Mouse (Mus musculus) layer of hippocampus, postnatal 25 days (tissue): Measurements from ENCODE around the gene Cntf. TPM values are rescaled to one million over a fixed set of nuclear protein-coding genes. Genes with fewer than 3 reads are reported as not detected.
"Not testable (repeated sequence)": the region's sequence is repeated elsewhere in the genome, so short reads cannot be mapped to it uniquely, and the experiment has no call there.

Experiments
- DNase-seq, 2 experiments: peaks; one replicate each; pipeline ENCODE4 v3.0.0; 2022; ENCODE audit warnings: mixed read lengths in 2 of 2, low spot score in 1 of 2; ENCODE audit errors: extremely low spot score in 1 of 2
- total RNA-seq, 2 experiments: library from RNA; stranded (reverse); gene quantifications; 2 replicates each; pipeline ENCODE4 v1.2.3; 2021

Gene Cntf
- total RNA-seq, 2 experiments from 2014 or later, result 2.7 to 3.6 TPM

DNA sequence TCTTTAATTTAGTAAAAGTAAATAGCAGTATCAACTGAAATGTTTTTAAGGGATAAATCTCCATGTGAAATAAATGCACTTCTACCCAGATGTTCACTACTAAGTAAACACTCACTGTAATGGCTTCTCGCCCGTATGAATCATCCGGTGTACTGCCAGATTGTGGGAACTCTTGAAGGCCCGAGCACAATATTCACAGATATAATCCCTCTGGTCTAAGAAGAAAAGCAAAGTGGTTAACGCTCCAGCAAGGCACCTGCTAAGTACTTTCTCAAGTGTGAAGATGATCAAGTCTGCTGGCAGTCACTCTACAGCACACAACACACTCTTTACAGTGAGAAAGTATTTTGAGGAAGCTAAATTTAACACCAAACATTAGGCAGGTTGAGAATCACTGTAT lies 5.5 kb upstream of the Cntf start:
- DNase-seq, result no peak

DNA sequence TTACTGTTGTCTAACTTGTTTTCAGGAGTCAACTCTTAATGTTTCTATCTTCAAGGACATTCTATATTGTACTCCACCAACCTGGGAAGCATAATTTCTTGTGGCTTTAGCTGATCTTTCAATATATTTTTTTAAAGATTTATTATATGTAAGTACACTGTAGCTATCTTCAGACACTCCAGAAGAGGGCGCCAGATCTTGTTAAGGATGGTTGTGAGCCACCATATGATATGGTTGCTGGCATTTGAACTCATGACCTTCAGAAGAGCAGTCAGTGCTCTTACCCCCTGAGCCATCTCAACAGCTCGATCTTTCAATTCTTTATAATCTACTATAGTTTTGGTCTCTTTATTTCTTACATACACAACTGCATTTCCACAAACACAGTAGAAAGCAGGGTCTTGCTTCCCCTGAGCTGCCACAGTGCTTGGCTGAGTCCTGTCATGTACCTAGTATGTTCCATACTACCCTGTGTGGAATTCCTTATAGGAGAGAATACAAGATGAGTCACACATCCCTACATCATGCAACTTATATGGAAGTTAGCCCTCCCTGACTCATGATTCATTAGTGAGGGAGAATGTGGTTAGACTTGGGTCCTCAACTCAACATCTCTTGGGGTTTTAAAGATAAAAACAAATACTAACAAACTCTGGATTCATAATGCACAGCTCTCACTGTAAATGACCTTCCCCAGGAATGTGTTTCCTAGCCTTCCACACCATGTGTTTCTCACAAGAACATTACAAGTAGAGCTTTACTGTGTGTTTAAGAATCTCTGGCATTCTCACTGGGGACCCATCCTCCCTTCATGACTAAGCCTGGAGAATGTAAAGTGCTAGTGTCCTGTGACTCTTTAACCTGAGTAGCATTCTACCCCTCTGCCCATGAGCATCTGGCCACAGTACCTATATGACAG lies 3.0 kb downstream of the Cntf start:
- DNase-seq, result no peak

DNA sequence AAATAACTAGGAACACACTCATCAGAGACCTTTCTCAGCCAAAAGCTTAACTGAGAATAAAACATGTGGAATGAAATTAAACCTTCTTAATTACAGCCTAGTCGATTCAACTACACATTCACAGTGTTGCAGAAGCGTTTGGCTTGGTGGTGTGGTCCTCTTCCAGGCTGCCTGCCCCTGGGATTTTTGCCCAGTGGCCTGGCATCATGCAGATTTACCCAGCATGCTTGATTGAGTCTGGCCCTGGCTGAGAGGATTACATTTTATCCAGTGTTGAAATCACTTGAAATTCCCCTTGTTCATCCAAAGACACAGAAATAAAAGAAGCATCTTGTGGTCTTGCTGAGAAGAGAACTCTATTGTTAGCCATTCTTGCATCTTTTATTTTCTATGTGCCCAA lies 5.8 kb downstream of the Cntf start:
- DNase-seq, result peak; percentile 15 to 36

DNA sequence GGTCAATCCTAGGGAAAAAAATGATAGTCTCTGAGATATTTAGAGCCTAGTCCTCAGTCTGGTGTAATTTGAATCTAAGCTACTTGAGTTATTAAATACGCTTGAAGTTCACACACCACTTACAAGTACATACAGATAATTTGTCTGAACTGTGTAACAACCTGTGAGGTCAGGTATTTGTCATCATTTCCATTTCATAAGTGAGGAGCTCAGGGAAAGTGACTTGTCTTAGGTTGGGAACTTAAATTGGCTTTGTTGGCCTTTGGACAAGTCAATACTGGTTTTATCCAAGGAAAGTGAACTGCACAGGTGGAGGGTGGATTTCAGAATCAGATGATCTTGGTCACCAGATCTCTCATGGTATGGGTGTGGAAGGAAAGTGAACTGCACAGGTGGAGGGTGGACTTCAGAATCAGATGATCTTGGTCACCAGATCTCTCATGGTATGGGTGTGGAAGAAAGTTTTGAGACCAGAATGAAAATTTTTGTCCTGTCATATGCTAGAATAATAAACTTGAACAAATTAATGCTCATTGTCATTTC lies 6.4 kb downstream of the Cntf start:
- DNase-seq, result no peak

DNA sequence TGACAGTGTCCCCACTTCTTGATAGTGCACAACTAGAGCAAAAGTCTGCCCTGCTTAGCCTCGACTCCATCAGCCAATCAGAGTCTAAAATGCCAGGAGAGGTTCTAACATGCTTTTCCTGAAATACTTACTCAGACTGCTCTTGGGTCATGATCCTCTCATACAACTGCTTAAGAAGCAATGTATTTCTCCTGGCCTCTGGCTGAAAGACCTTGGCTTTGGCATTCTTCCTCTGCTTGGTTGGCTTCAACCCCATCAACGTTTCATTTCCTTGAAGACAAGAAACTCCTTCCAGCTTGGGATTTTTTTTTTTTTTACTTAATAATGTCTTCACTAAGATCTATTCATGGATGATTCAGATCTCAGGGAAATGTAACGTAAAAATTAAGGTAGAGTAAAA lies 9.1 kb downstream of the Cntf start:
- DNase-seq, result no peak

DNA sequence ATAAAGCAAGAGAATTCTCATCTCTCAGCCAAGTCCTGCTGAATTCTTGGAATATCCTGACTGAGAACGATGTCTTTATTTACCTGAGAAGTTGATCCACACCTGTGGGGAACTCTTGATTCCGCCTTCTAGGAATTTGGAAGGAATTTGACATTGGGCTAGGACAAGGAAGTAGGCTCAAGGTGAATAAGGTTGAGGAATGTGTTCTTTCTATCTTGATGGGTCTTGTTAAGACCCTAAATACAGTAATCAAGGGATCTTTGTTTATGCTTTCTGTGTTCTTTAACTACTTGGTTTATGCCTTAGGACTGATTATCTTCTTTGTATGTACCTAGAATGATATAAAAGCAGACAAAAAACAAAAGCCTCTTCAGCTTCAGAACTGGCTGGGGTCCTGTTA lies 33.5 kb downstream of the Cntf start:
- no peak for DNase-seq

DNA sequence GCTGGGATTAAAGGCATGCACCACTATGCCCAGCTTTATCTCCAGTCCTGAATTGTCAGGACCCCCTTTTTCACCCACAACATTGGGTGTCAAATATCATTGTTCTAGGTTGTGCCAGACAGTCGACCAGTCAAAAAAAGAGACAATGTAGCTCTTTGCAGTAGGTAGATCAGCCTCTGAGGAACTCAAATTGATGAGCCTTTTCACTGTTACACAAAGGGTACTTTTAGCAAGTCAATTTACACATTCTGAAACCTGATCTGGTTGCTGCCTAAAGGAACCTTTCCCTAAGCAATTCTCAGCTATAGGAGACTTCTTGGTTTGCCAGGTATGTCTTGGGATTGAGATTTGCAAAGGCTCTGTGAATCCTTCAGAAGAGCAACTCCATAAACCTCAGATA lies 34.4 kb downstream of the Cntf start:
- no peak for DNase-seq

DNA sequence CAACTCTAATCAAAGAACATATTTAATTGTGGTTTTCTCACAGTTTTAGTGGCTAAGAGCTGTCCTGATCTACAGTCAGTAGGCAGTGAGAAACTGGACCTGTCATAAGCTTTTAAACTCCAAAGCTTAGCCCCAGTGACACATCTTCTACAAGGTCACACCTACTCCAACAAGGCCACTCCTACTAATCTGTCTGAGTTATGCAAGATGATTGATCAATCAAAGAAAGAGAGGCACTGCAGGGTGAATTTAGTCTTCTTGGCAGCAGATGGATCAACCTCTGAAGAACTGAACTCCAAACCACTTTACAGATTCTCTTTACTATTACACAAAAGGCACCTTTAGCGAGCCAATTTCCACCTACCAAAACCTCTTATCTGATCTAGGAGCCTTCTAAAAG lies 39.6 kb downstream of the Cntf start:
- no peak for DNase-seq

DNA sequence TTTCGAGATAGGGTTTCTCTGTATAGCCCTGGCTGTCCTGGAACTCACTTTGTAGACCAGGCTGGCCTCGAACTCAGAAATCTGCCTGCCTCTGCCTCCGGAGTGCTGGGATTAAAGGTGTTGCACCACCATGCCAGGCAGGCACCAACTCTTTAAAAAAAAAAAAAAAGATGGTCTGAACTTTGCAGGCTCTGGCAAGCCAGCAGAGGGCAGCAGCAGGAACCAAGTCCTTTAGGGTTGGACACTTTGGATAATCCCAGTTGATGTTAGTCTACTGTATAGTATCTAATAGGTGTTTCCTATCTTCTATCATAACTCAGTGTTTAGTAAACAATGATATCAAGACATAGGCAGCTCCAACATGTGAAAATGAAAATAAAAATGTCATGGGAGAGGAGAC lies 43.1 kb downstream of the Cntf start:
- peak in 1 of 2 experiments; percentile 54 for DNase-seq

DNA sequence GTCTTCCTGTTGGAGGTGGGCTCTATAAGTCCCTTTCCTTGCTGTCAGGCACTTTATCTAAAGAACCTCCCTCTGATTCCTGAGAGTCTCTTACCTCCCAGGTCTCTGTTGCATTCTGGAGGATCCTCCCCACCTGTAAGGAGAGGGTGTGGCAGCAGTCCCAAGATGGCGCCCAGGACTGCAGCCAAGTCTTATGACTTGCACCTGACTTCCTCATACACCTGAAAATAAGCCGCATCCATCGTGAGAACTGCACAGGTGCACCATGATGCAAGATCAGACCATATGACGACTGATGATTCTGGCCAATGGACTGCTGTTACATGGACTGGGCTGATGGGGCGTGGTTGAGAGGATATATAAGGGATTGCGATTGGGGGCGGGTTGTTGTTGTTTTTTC lies 43.8 kb downstream of the Cntf start:
- not testable (repeated sequence) for DNase-seq

DNA sequence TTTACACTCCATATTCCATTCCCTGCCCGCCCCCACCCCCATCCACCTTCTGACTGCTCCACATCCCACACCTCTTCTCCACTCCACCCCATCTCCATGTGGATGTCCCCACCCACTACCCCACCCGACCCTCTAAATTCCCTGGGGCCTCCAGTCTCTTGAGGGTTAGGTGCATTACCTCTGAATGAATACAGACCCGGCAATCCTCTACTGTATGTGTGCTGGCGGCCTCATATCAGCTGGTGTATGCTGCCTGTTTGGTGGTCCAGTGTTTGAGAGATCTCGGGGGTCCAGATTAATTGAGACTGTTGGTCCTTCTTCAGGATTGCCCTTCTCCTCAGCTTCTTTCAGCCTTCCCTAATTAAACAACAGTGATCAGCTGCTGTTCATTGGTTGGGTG lies 44.5 kb downstream of the Cntf start:
- DNase-seq, result not testable (repeated sequence)

DNA sequence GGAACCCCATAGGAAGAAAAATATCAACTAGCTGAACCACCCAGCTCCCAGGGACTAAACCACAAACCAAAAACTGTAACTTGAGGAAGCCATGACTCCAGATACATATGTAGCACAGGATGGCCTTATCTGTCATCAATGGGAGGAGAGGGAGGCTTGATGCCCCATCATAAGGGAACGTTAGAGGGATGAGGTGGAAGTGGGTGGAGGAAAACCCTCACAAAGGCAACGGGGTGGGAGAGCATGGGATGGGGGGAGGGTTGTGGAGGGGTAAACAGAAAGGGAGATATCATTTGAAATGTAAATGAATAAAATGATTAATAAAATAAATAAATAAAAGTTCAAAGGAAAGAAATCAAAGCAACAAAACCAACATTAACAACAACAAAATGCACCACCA lies 45.0 kb downstream of the Cntf start:
- no peak for DNase-seq

DNA sequence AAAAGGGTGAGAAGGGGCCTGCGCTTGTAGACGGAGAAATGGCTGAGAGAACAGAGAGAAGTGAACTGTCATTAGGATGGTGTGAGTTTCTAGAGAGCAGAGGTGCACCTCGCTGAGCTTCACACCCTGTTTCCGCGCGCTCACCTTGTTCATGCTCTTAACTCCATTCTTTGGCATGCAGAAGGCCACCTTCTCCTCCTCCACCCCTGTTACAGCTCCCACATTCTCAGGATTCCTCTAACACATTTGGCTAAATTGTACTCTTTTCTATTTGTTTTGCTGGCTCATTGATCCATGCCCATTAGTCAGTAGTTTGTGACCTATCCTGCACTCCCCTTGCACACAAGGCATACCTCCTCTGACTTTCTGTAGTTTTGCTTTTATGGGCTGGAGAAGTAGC lies 46.2 kb downstream of the Cntf start:
- DNase-seq, result no peak

Other genes with a start within 250 kb of the Cntf start
- gene Fam111a, start 219.9 kb downstream of the Cntf start, total RNA-seq, result 1 to 10 TPM; 1.3 to 2.0 TPM
- gene Gm4952, start 165.7 kb downstream of the Cntf start, total RNA-seq, result not detected
- gene Glyat, start 132.3 kb downstream of the Cntf start, total RNA-seq, result under 1 TPM in 1 of 2 experiments, not detected in 1; 0.22 TPM
- not detected for gene Olfr1442, start 95.2 kb downstream of the Cntf start, total RNA-seq
- not detected for gene Olfr1443, start 87.5 kb downstream of the Cntf start, total RNA-seq
- gene Keg1, start 69.8 kb downstream of the Cntf start, total RNA-seq, result not detected
- 100 to 1,000 TPM in 1 of 2 experiments, 10 to 100 TPM in 1; 92.1 to 101 TPM for gene Zfp91, start 30.5 kb upstream of the Cntf start, total RNA-seq
- gene Lpxn, start 30.6 kb upstream of the Cntf start, total RNA-seq, result 1 to 10 TPM; 1.6 to 2.2 TPM
- not detected for gene Gm5244, start 81.0 kb upstream of the Cntf start, total RNA-seq
- not detected for gene Olfr1444, start 91.7 kb upstream of the Cntf start, total RNA-seq
- not detected for gene Olfr1445, start 118.2 kb upstream of the Cntf start, total RNA-seq
- not detected for gene Olfr1446, start 127.9 kb upstream of the Cntf start, total RNA-seq
- gene Olfr1447, start 138.1 kb upstream of the Cntf start, total RNA-seq, result not detected
- gene Olfr1448, start 158.8 kb upstream of the Cntf start, total RNA-seq, result not detected
- not detected for gene Olfr1449, start 165.2 kb upstream of the Cntf start, total RNA-seq
- not detected for gene Olfr1450, start 184.6 kb upstream of the Cntf start, total RNA-seq
- gene Olfr1451, start 229.4 kb upstream of the Cntf start, total RNA-seq, result not detected